Mouse (Mus musculus) brain, embryonic 14.5 days (tissue): ENCODE data around the gene Fam102b.

ENCODE experiments used
- CTCF ChIP-seq: fragments of 200-500 bp; IDR thresholded peaks from 2 replicates; pipeline ENCODE4 v1.5.1; 2012; ENCODE audit warnings: inconsistent platforms, mild to moderate bottlenecking, moderate library complexity, borderline replicate concordance; ENCODE audit not compliant: insufficient read depth, insufficient read length; ENCODE audit errors: extremely low read depth
- POLR2A ChIP-seq: fragments of 200-500 bp; IDR thresholded peaks from 2 replicates; pipeline ENCODE4 v1.6.1; 2012; ENCODE audit warnings: mild to moderate bottlenecking, inconsistent platforms, borderline replicate concordance; ENCODE audit not compliant: poor library complexity, insufficient read depth, insufficient read length, severe bottlenecking; ENCODE audit errors: extremely low read depth

- TF ChIP-seq POLR2A (no peak), CTCF (no peak)
Measured at GRCm38 (mm10) chr3:108961655-108962054, 65.8 kb downstream of the Fam102b start.
